Mouse (Mus musculus) MEL (cell line): ENCODE measurements around the gene Grid2ip.

Source experiments
- MAX ChIP-seq: IDR thresholded peaks from 2 replicates; pipeline ENCODE4 v1.6.1; 2011; ENCODE audit warnings: low read length, improper control_type of control experiment
- TCF12 ChIP-seq: IDR thresholded peaks from 2 replicates; pipeline ENCODE4 v1.6.1; 2014; ENCODE audit warnings: low read depth, mild to moderate bottlenecking, inconsistent platforms, low read length, improper control_type of control experiment, moderate library complexity

GRCm38 (mm10) chr5:143434421-143434820 lies 77.3 kb downstream of the Grid2ip start:
- TF ChIP-seq MAX (no peak), TCF12 (no peak)
